Mouse (Mus musculus) small intestine, adult 2 months (tissue): ENCODE data around the gene Rras.

ENCODE experiments used
- CTCF ChIP-seq: fragments of 200-500 bp; IDR thresholded peaks from 2 replicates; pipeline ENCODE4 v1.5.1; 2012; ENCODE audit warnings: low read depth, mild to moderate bottlenecking, control low read depth, inconsistent platforms, low read length, moderate library complexity, mixed read lengths; ENCODE audit not compliant: insufficient replicate concordance, insufficient read length; ENCODE audit errors: extremely low read depth
- POLR2A ChIP-seq: fragments of 200-500 bp; IDR thresholded peaks from 2 replicates; pipeline ENCODE4 v1.6.1; 2012; ENCODE audit warnings: low read depth, mild to moderate bottlenecking, control low read depth, inconsistent platforms, low read length, moderate library complexity

DNA sequence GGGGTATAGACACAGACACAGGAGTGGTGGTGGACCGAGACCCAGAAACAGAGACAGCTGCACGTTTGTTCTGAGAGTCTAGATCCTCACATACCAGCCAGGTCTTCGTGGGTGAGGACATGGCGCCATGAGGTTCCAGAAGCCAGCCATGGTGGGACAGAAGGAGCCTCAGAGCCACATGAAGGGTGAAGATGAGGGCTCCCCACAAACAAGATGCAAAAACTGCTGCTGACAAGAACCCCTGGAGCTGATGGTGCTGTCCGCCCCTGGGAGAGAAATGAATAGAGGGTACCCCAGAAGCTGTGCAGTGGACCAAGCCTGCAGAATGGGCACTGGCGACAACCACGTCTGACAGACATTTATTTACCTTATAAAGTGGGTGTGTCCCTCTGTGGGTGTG lies 46.6 kb upstream of the Rras start:
- TF ChIP-seq CTCF (no peak), POLR2A (no peak)
